Mouse (Mus musculus): ENCODE results near the gene Efnb3.
A peak's percentile ranks its signal among the peaks of the same experiment; 100 is the strongest.
"Not testable (repeated sequence)": the region's sequence is repeated elsewhere in the genome, so short reads cannot be mapped to it uniquely, and the experiment has no call there.

Gene Efnb3

GRCm38 (mm10) chr11:69549060-69549656, 10.8 kb downstream of the Efnb3 start, which contains the start of gene Dnah2:
Gene Dnah2 (minus strand): TSS chr11:69549110.
- DNase-seq (ENCODE audit: low spot score): no peak

DNA sequence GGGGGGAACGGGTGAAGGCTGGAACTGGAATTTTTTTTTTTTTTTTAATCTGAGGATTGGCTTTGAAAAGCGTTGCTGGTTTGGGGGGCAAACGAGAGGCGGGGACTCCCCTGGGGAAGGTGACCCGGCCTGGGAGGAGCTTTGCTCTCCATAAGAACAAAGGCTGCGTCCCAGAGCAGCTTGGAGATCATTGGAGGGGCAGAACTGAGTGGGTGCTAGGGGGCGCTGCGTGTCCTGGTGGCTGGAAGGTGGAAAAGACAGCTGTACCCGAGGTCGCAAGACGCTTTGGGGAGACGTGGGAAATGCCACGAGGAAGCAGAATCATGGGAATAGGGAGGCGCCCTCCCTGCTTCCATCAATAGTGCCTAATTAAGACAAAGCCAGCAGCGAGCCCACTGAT, 12.9 kb downstream of the Efnb3 start:
- DNase-seq (ENCODE audit: low spot score): no peak

DNA sequence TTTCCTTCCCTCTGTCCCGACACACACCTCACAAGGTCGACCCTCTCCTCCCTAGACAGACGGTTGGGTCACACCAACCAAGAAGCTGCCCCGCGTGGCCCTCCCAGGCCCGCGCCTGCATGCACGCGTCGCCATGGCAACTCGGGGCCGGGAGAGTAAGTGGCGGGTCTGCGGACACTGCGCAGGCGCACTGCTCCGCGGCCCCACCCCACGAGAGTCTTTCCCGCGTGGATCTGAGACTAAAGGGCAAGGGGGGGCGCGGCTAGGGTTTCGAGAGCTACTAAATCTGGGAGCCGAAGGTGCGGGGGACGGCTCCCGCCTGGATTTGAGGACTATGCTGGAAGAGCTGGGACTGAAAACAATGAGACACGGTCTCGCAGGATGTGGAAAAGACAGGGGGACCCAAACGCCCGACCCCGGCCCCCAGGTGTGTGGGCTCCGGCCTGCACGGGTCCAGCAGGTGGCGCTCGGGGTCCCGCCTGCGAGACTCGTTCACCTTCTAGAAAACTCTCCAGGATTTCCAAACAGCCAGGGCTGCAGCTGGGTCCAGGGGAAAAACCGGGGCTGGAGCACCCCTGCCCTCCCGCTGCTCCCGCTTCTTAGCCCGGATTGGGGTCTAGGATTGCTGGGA, 13.5 kb downstream of the Efnb3 start:
- DNase-seq (ENCODE audit: low spot score): peak; percentile 86

GRCm38 (mm10) chr11:69545957-69546356, 14.0 kb downstream of the Efnb3 start:
- no peak for DNase-seq (ENCODE audit: low spot score)

GRCm38 (mm10) chr11:69543598-69543997, 16.4 kb downstream of the Efnb3 start:
- DNase-seq (ENCODE audit: low spot score): no peak

GRCm38 (mm10) chr11:69541741-69542140, 18.3 kb downstream of the Efnb3 start:
- DNase-seq (ENCODE audit: low spot score): not testable (repeated sequence)

GRCm38 (mm10) chr11:69540700-69541099, 19.3 kb downstream of the Efnb3 start:
- DNase-seq (ENCODE audit: low spot score): no peak

- DNase-seq (ENCODE audit: low spot score): no peak
These were observed 25.0 kb downstream of the Efnb3 start for GRCm38 (mm10) chr11:69534990-69535389.

DNA sequence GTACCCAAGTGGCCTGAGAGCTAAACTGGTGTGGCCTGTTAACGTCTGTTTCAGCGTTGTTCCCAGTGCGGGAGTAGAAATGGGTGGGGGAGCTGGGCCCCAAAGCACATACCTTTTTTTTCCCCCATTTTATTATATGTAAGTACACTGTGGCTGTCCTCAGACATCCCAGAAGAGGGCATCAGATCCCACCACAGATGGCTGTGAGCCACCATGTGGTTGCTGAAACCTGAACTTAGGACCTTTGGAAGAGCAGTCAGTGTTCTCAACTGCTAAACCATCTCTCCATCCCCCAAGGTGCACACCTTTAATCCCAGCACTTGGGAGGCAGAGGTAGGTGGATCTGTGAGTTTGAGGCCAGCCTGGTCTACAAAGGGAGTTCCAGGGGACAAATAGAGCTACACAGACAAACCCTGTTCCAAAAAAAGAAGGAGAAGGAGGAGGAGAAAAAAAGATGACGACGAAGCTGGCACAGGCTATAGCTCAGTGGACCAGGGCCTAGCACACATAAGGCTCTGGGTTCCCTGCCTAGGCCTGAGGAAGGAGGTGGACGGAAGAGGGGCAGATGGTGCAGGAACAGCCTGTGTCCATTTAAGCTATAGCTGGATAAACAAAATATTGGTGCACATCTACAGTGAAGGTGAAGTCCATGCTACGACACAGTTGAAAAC, 27.4 kb downstream of the Efnb3 start:
- no peak for DNase-seq (ENCODE audit: low spot score)

DNA sequence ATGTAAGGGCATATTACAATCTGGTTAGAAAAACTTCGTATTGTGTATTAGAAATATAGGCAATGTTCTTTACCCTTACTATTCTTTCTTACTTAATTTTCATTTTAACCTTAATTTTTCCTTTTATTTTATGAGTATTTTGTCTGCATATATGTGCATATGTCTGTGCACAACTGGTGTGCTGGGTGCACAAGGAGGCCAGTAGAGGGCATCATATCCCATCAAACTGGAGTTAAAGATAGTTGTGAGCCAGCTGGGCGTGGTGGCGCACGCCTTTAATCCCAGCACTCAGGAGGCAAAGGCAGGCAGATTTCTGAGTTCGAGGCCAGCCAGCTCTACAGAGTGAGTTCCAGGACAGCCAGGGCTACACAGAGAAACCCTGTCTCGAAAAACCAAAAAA, 29.2 kb downstream of the Efnb3 start:
- not testable (repeated sequence) for DNase-seq (ENCODE audit: low spot score)

DNA sequence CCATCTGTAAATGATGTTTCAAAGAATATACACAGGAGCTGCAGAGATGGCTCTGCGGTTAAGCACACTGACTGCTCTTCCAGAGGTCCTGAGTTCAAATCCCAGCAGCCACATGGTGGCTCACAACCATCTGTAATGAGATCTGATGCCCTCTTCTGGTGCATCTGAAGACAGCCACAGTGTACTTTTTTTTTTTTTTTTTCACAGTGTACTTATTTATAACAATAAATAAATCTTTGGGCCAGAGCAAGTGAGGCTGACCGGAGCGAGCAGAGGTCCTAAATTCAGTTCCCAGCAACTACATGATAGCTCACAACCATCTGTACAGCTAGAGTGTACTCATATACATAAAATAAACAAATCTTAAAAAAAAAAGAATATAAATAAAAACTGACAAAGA, 29.7 kb downstream of the Efnb3 start:
- not testable (repeated sequence) for DNase-seq (ENCODE audit: low spot score)

- DNase-seq (ENCODE audit: low spot score): no peak
These were observed 32.0 kb downstream of the Efnb3 start for GRCm38 (mm10) chr11:69528031-69528390.

DNA sequence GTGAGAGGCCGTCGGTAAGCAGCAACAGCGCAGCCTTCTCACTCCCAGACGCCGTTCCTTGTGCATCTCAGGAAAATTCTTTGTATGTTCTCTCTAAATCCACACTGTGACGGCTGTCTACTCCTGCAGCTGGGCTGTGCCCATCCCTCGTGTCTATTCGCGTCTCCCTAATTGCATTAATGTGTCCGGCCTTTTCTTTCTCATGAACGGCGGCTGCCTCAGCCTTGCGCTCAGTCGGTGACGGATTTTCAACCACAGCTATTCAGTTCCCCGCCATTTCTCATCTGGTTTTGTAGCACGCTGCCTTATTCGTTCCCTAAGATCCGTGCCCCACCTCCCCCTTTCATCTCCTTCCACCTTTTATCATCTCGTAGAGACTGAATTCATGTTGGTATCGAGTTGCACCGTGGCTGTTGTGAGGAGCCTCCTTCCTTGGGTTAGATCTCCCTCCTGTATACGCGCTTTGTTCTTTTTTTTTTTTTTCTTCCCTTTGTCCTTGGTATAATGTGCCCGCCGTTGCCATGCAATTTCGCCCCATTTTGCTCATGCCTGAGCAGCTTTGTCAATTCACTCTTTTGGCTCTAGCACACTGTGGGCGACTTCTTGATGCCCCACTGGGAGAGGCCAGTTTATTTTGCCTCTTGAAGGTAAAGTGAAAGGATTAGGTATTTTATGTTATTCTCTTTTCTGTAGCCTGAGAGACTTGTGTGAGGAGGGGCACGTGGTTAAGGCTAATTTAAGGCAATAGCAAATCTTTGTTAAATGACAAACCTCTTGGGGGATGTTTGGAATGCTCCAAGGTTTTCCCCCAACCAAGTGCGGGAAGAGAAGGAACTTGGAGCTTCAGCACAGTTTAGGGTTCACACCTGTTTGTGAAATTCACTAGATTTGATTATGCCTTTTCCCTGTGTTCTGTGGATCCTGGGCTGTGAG, 32.6 kb downstream of the Efnb3 start:
- DNase-seq (ENCODE audit: low spot score): no peak

- no peak for DNase-seq (ENCODE audit: low spot score)
These were observed 33.4 kb downstream of the Efnb3 start for GRCm38 (mm10) chr11:69526631-69527030.

- DNase-seq (ENCODE audit: low spot score): no peak
These were observed 34.3 kb downstream of the Efnb3 start for GRCm38 (mm10) chr11:69525661-69526060.

DNA sequence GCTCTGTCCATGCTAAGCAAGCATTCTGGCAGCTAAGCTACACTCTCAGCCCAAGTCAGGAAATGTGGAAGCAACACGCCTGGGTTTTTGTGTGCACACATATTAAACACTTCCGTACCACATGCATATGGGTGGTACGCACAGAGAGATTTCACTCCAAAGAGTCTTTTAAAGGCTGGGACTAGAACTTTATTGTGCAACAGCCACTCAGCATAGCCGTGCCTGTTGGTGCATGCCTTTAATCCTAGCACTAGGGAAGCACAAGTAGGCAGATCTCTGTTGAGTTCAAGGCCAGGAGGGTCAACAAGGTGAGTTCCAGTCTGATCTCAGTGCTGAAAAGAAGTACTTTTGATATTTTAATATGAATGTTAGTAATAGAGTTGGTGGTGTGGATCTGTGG, 36.4 kb downstream of the Efnb3 start:
- no peak for DNase-seq (ENCODE audit: low spot score)

DNA sequence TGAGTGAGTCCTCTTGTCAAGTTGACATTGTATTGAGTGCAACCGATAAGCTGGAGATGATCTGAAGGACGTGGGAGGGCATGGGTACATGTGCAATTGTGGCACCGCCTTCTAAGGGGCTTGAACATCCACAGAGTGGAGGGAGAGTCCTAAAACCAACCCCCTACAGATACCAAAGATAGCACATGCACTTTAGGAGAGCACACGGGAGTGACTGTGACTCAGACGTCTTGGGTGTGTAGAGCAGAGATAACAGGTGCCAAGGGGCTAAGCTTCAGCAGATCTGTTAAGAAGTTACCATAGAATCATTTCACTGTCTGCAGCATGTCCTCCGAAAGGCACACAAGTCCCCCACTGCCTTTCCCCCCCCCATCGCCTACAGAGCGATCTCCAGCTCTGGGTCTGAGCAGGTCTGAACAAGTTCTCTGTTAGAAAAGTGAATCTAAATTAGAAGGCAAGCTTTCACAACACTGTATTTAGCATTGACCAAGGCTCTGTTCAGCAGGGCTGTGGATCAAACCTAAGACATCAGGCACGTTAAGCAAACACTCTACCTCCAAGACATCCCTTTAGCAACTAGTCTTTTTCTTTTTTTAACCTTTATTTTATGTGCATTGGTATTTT, 38.4 kb downstream of the Efnb3 start:
- no peak for DNase-seq (ENCODE audit: low spot score)

DNA sequence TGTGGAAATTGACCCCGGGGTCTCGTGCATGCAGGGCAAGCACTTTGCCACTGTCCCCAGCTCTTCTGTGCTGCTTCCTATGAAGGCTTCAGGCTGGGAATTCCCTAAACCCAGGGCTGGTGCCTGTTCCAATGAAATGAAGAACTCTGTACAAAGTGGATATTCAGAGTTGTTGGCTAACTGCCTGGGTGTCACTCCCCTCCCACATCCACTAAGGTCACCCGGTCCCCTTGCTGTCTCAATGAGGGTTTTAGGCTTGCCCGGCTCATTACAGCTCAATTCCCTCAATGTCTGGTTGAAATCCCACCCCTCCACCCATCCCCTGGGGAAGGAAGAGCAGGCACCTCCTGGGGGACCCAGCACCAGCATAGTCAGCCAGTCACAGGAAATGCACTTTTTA, 40.0 kb downstream of the Efnb3 start:
- peak; percentile 23 for DNase-seq (ENCODE audit: low spot score)

- DNase-seq (ENCODE audit: low spot score): no peak
These were observed 43.3 kb downstream of the Efnb3 start for GRCm38 (mm10) chr11:69516661-69517060.

DNA sequence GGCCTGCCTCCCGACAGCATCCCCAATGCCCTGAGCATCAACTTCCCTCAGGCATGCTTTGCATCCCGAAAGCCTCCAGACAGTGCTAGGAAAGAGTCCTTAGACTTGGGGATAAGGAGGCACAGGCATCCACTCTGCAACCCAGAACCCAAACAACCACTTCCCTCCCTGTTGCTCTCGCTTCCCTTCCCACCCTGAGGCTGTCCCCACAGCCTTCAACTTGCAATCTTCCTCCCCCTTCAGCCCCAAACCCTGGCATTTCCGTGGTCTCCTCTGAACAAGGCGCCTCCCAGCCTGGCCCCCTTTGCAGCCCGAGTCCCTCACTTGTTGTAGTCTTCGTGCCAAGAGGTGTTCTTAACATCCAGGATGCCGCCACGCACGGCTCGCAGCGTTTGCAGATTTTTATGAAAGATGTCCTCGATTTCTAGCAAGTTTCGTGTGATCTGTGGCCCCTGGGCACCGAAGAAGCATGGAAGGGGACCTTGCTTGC, 43.8 kb downstream of the Efnb3 start:
- DNase-seq (ENCODE audit: low spot score): no peak

GRCm38 (mm10) chr11:69513840-69514239, 46.2 kb downstream of the Efnb3 start:
- DNase-seq (ENCODE audit: low spot score): no peak
